Mouse (Mus musculus) hematopoietic multipotent progenitor cell, adult 10-12 weeks (in vitro differentiated cells): ENCODE results near the gene Olfr190. TPM values are rescaled to one million over a fixed set of nuclear protein-coding genes. Genes with fewer than 3 reads are reported as not detected.

Source experiments
- polyA plus RNA-seq: library from polyadenylated mRNA; stranded (reverse); fragments of >175 nt; gene quantifications from 2 replicates; pipeline ENCODE4 v1.2.3, GENCODE M21; 2012; ENCODE audit warnings: low replicate concordance

Gene Olfr190
- not detected in 2 replicates for polyA plus RNA-seq

DNA sequence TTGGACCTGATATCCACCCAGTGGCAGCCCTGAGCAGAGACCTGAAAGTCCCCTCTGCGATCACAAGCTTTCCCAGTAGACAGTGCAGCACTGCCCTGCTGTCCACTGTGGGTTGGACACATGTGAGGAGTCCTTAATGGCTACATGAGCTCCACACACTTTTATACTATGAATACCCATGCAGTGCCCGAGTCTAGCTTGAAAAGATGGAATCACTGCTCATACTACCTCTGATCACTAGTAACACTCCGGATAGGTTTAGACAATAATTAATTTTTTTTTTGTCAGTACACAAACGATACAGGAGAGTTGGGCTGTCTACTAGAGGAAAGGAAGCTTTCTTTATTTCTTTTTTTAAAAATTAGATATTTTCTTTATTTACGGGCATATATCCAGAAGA, at the start of gene Olfr190:
Gene Olfr190, minus strand, starts transcription at position 101 of the 400 bp plus-strand sequence.

GRCm38 (mm10) chr16:59120969-59121368, 43.2 kb upstream of the Olfr190 start, which contains the start of gene Olfr194:
Olfr194 (minus strand) TSS chr16:59121069.

GRCm38 (mm10) chr16:59111781-59112180, 34.0 kb upstream of the Olfr190 start, which contains the start of gene Olfr193:
Olfr193 (minus strand) TSS chr16:59111881.

DNA sequence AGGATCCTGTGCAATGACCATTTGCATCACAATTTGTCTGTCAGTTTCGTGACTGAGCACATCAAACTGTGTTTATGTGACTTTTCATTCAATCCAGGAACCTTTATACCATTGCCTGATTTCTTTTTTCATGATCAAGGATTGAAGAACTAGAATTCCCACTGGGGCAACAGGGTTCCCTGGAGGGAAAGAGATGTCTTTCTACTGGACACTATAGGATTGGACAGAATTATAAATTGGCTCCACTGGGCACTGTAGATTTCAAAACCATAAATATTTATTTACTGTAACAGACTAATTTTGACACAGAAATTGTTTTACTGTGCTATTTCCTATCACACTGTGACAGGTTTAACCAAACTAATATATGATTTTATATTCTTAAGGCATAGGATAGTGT, 11.9 kb upstream of the Olfr190 start, which contains the start of gene Olfr191:
Gene Olfr191, minus strand, starts transcription at position 101 of the 400 bp plus-strand sequence.

GRCm38 (mm10) chr16:59039710-59040109, 38.1 kb downstream of the Olfr190 start, which contains the start of gene Olfr187:
Olfr187 (minus strand) TSS chr16:59039767.

GRCm38 (mm10) chr16:59030191-59030590, 47.6 kb downstream of the Olfr190 start, which contains the start of gene Olfr186:
Olfr186 (minus strand) TSS chr16:59030291.

Other genes with a start within 250 kb of the Olfr190 start
- not detected in 2 replicates for gene Olfr177, start 203.2 kb downstream of the Olfr190 start, polyA plus RNA-seq
- gene Olfr178, start 185.9 kb downstream of the Olfr190 start, polyA plus RNA-seq: not detected in 2 replicates
- gene Olfr181, start 149.2 kb downstream of the Olfr190 start, polyA plus RNA-seq: not detected in 2 replicates
- not detected in 2 replicates for gene Olfr180, start 148.6 kb downstream of the Olfr190 start, polyA plus RNA-seq
- gene Olfr183, start 82.6 kb downstream of the Olfr190 start, polyA plus RNA-seq: not detected in 2 replicates
- gene Olfr186, start 47.7 kb downstream of the Olfr190 start, polyA plus RNA-seq: not detected in 2 replicates
- not detected in 2 replicates for gene Olfr187, start 38.2 kb downstream of the Olfr190 start, polyA plus RNA-seq
- not detected in 2 replicates for gene Olfr191, start 11.8 kb upstream of the Olfr190 start, polyA plus RNA-seq
- not detected in 2 replicates for gene Olfr193, start 33.9 kb upstream of the Olfr190 start, polyA plus RNA-seq
- not detected in 2 replicates for gene Olfr194, start 43.1 kb upstream of the Olfr190 start, polyA plus RNA-seq
- not detected in 2 replicates for gene Olfr195, start 69.0 kb upstream of the Olfr190 start, polyA plus RNA-seq
- not detected in 2 replicates for gene Olfr196, start 92.4 kb upstream of the Olfr190 start, polyA plus RNA-seq
- not detected in 2 replicates for gene Olfr198, start 125.5 kb upstream of the Olfr190 start, polyA plus RNA-seq
- gene Olfr199, start 141.8 kb upstream of the Olfr190 start, polyA plus RNA-seq: not detected in 2 replicates
- gene Olfr201, start 194.6 kb upstream of the Olfr190 start, polyA plus RNA-seq: not detected in 2 replicates
- not detected in 2 replicates for gene Olfr202, start 208.8 kb upstream of the Olfr190 start, polyA plus RNA-seq
- gene Olfr203, start 220.9 kb upstream of the Olfr190 start, polyA plus RNA-seq: not detected in 2 replicates
- gene Olfr204, start 240.2 kb upstream of the Olfr190 start, polyA plus RNA-seq: not detected in 2 replicates